Mouse (Mus musculus): Measurements from ENCODE around the gene Sp6. TPM values are rescaled to one million over a fixed set of nuclear protein-coding genes. Genes with fewer than 3 reads are reported as not detected.

Sp6 gene
- polyA plus RNA-seq, 1 experiment from 2014 or later: 0.07 TPM

DNA sequence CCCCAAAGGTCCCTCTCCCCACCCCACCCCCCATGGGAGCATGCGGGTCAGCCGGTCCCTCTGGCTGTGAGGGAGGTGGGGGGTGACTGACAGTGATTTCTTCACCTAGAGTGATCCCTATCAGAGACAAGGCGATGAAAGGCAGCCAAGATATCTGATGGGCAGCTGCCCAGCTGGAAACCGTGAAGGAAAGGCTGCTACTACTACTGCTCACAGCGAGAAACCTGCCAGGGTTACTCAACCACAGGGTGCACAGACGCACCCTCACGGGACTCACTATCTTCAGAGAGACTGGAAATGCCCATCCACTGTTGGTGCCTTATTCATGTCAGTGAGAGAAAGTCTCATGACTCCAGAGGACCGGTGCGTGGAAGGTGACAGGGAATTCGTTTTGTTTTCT is 11.8 kb downstream of the Sp6 start:
- no peak overlapping the region for H3K27ac ChIP-seq (ENCODE audit: low read depth)
- no peak for ATAC-seq
- peaks cover 16% of the 10 kb centered on the region for H3K4me1 ChIP-seq (ENCODE audit: insufficient read depth)
- no peak overlapping the region for H3K9ac ChIP-seq (replicated peaks)
- H3K27me3 ChIP-seq (ENCODE audit: insufficient read depth, low read length): peaks cover 48% of the 10 kb centered on the region
- H3K36me3 ChIP-seq (replicated peaks; ENCODE audit: insufficient read depth, low read length): no peaks in the 10 kb centered on the region
- no peak overlapping the region for H3K4me3 ChIP-seq (ENCODE audit: low read depth, low read length)
- WGBS (ENCODE audit: insufficient replicate concordance): 53% methylated on average over 10 of the region's 10 CpGs
- no peaks in the 10 kb centered on the region for H3K9me3 ChIP-seq (ENCODE audit: low read length)
- no peak for DNase-seq
- H3K4me2 ChIP-seq (ENCODE audit: low read depth, low read length): no peak overlapping the region
- TF ChIP-seq CTCF (IDR thresholded peaks at IDR 0.05; ENCODE audit: low read depth) (no peak), EP300 (IDR thresholded peaks at IDR 0.05; ENCODE audit: low read depth) (no peak)

DNA sequence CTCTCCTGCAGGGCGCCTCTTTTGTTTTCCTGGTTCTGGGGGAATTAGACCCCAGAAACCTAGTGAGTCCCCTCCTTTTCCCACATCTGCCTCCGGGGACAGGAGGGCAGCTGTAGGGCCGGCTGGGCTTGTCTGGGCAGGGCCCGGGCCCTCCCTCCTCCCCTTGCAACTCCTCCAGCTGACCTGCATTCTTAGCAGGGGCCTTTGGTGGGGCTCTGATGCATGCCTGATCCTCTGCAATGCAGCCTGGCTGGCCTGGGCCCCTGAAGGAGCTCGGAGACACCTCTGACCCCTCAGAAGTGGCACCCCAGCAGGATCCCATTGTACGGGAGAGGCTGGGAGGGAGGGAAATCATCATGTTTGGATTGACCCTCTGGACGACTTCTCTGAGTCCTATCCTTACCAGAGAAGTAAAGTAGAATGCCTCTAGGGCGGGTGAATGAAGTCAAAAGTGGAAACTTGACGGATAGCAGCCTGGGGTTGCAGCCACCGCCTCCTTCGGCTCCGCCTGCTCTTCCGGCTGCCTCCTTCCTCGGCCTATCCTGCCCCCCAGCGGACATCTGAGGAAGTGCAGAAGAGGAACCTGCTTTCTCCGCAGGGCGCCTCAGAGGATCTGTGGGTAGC is 12.6 kb downstream of the Sp6 start:
- H3K27ac ChIP-seq (ENCODE audit: low read depth): no peak overlapping the region
- peak overlapping the region; percentile 65 for H3K4me2 ChIP-seq (ENCODE audit: low read depth, low read length)
- peak overlapping the region; percentile 40; the same call in 1 of the 2 replicates for H3K9ac ChIP-seq (replicated peaks)
- peak overlapping the region; percentile 18; the same call in 1 of the 2 replicates for H3K4me3 ChIP-seq (ENCODE audit: low read depth, low read length)
- H3K36me3 ChIP-seq (replicated peaks; ENCODE audit: insufficient read depth, low read length): no peaks in the 10 kb centered on the region
- TF ChIP-seq EP300 (IDR thresholded peaks at IDR 0.05; ENCODE audit: low read depth): no peak; the same call in 1 of the 2 replicates
- peak; percentile 98 for TF ChIP-seq CTCF (IDR thresholded peaks at IDR 0.05; ENCODE audit: low read depth)
- peak; percentile 37 for ATAC-seq
- DNase-seq: peak; percentile 90
- 8% methylated on average over 17 of the region's 17 CpGs for WGBS (ENCODE audit: insufficient replicate concordance)
- peaks cover 40% of the 10 kb centered on the region for H3K27me3 ChIP-seq (ENCODE audit: insufficient read depth, low read length)
- no peaks in the 10 kb centered on the region for H3K9me3 ChIP-seq (ENCODE audit: low read length)
- H3K4me1 ChIP-seq (ENCODE audit: insufficient read depth): peaks cover 25% of the 10 kb centered on the region

DNA sequence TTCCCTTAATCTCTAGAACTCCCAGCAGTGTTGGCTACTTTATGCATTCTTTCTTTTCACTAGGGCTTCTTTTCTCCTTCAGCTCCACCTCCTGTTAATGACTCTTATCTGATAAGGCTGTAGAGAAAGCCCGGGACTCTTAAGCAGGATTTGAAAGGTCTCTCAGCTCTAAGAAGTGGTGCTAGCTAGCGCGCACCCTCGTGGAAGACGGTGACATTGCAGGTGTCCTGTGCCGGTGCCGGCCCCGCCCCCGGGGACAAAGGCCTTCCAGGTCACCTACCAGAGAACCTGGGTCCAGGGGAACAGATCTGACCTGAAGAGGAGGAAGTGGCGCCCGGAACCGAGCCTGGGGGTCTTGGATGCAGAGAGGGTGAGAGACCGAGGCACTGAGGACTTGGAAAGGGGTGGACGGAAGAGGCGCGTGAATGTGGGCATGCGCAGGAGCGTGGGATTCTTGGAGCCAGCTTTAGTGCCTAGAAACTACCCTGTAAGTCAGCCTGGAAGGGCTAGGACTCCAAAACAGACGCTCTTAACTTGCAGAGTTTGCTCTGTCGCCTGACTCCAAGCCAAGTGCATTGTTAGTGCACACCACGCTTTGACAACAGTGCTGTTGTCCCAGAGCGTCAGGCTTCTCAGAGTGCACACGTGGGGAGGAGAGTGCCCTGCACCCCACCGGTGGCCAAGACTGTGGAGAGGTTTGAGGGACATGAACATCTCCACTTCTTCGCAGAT is 16.7 kb downstream of the Sp6 start, which contains the start of gene Scrn2:
Scrn2 (plus strand) TSS at position 253 of the 732 bp plus-strand sequence.
- peak; percentile 92 for TF ChIP-seq CTCF (IDR thresholded peaks at IDR 0.05; ENCODE audit: low read depth)
- no peak for TF ChIP-seq EP300 (IDR thresholded peaks at IDR 0.05; ENCODE audit: low read depth)
- under 1% methylated on average over 25 of the region's 25 CpGs for WGBS (ENCODE audit: insufficient replicate concordance)

DNA sequence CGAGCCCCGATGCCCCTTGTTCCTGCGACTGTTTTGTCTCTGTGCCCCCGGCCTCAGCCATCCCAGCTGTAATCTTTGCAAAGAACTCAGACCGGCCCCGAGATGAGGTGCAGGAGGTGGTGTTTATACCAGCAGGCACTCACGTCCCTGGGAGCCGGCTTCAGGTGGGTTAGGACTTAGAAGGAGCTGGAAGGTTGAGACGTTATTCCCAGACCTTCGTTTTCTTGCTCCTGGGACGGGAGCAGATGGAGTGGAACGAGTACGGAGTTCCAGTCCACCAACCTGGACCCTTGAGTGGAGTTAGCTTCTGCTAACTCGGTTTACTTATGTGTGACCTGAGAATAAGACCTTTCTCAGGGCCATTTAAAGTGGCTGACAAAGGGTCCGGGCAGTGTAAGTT is 17.2 kb downstream of the Sp6 start:
- DNase-seq (no peak), ATAC-seq (no peak)
- Histone ChIP-seq H3K27me3 (ENCODE audit: insufficient read depth, low read length) (no peaks in the 10 kb centered on the region), H3K36me3 (replicated peaks; ENCODE audit: insufficient read depth, low read length) (no peaks in the 10 kb centered on the region), H3K4me2 (ENCODE audit: low read depth, low read length) (peak overlapping the region; percentile 88), H3K27ac (ENCODE audit: low read depth) (0 out of 2 replicates have a peak overlapping the region, but pooled peaks have one; percentile 62), H3K4me3 (ENCODE audit: low read depth, low read length) (peak overlapping the region; percentile 68), H3K9me3 (ENCODE audit: low read length) (no peaks in the 10 kb centered on the region), H3K4me1 (ENCODE audit: insufficient read depth) (peaks cover 17% of the 10 kb centered on the region), H3K9ac (replicated peaks) (peak overlapping the region; percentile 72)
- 20% methylated on average over 15 of the region's 15 CpGs for WGBS (ENCODE audit: insufficient replicate concordance)
- TF ChIP-seq CTCF (IDR thresholded peaks at IDR 0.05; ENCODE audit: low read depth) (no peak), EP300 (IDR thresholded peaks at IDR 0.05; ENCODE audit: low read depth) (no peak)

More for the DNA sequence above, 16.7 kb downstream of the Sp6 start, which contains the start of gene Scrn2:
- H3K9me3 ChIP-seq (ENCODE audit: low read length): no peaks in the 10 kb centered on the region
- H3K36me3 ChIP-seq (replicated peaks; ENCODE audit: insufficient read depth, low read length): no peaks in the 10 kb centered on the region
- H3K27ac ChIP-seq (ENCODE audit: low read depth): peak within 1 kb of the TSS; percentile 62
- DNase-seq (peak; percentile 93), ATAC-seq (peak; percentile 83)
- H3K4me3 ChIP-seq (ENCODE audit: low read depth, low read length): peak within 1 kb of the TSS; percentile 68
- H3K4me1 ChIP-seq (ENCODE audit: insufficient read depth): peaks cover 17% of the 10 kb centered on the region
- H3K4me2 ChIP-seq (ENCODE audit: low read depth, low read length): peak within 1 kb of the TSS; percentile 88
- H3K9ac ChIP-seq (replicated peaks): peak within 1 kb of the TSS; percentile 72
- H3K27me3 ChIP-seq (ENCODE audit: insufficient read depth, low read length): 0 out of 2 replicates have a peak, but pooled peaks cover under 1% of the 10 kb centered on the region

DNA sequence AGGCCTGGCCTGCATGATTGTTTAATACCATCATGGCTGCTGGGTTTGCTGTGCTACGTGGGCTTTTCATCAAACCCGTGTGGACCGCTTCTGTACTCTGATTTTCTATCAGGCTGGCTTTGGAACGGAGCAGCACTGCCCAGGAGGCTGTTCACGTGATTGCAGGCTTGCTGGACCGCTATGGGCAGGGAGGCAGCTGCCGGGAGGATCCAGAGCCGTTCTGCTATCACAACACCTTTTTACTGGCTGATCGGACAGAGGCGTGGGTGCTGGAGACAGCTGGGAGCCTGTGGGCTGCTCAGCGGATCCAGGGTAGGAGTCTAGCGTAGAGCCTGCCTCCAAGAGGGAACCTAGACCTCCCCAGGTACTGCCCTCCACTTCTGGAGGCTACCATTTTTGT is 18.8 kb downstream of the Sp6 start:
- Histone ChIP-seq H3K27ac (ENCODE audit: low read depth) (no peak overlapping the region), H3K4me1 (ENCODE audit: insufficient read depth) (peaks cover 12% of the 10 kb centered on the region), H3K27me3 (ENCODE audit: insufficient read depth, low read length) (no peaks in the 10 kb centered on the region), H3K9ac (replicated peaks) (no peak overlapping the region), H3K36me3 (replicated peaks; ENCODE audit: insufficient read depth, low read length) (no peaks in the 10 kb centered on the region), H3K4me2 (ENCODE audit: low read depth, low read length) (no peak overlapping the region), H3K9me3 (ENCODE audit: low read length) (no peaks in the 10 kb centered on the region), H3K4me3 (ENCODE audit: low read depth, low read length) (no peak overlapping the region)
- 81% methylated on average over 12 of the region's 12 CpGs for WGBS (ENCODE audit: insufficient replicate concordance)
- ATAC-seq (no peak), DNase-seq (no peak)
- TF ChIP-seq CTCF (IDR thresholded peaks at IDR 0.05; ENCODE audit: low read depth) (no peak), EP300 (IDR thresholded peaks at IDR 0.05; ENCODE audit: low read depth) (no peak)

DNA sequence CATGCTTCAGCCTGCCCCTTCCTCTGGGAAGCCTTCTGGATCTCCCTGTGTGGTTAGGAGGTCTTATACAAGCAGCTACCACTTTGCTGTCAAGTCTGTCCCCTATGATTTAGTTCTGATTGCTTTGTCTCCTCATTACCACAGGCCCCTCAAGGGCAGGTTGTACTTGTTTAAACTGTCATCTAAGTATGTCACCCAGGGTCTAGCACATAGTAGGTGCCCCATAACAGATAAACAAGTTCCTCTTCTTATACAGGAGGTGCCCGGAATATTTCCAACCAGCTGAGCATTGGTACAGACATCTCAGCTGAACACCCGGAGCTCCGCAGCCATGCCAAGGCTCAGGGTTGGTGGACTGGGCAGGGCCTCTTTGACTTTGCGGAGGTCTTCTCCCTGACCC is 19.3 kb downstream of the Sp6 start:
- Histone ChIP-seq H3K4me3 (ENCODE audit: low read depth, low read length) (no peak overlapping the region), H3K4me2 (ENCODE audit: low read depth, low read length) (no peak overlapping the region), H3K9me3 (ENCODE audit: low read length) (no peaks in the 10 kb centered on the region), H3K4me1 (ENCODE audit: insufficient read depth) (peaks cover 12% of the 10 kb centered on the region), H3K9ac (replicated peaks) (no peak overlapping the region), H3K27me3 (ENCODE audit: insufficient read depth, low read length) (no peaks in the 10 kb centered on the region), H3K27ac (ENCODE audit: low read depth) (no peak overlapping the region), H3K36me3 (replicated peaks; ENCODE audit: insufficient read depth, low read length) (no peaks in the 10 kb centered on the region)
- no peak for ATAC-seq
- DNase-seq: no peak
- 91% methylated on average over 4 of the region's 4 CpGs for WGBS (ENCODE audit: insufficient replicate concordance)
- TF ChIP-seq EP300 (IDR thresholded peaks at IDR 0.05; ENCODE audit: low read depth) (no peak), CTCF (IDR thresholded peaks at IDR 0.05; ENCODE audit: low read depth) (no peak)
